Mouse (Mus musculus): ENCODE measurements around the gene Tmem256. TPM values are rescaled to one million over a fixed set of nuclear protein-coding genes. Genes with fewer than 3 reads are reported as not detected.

Tmem256 gene
- total and polyA plus RNA-seq, 3 experiments = 185 to 327 (median 206) TPM

DNA sequence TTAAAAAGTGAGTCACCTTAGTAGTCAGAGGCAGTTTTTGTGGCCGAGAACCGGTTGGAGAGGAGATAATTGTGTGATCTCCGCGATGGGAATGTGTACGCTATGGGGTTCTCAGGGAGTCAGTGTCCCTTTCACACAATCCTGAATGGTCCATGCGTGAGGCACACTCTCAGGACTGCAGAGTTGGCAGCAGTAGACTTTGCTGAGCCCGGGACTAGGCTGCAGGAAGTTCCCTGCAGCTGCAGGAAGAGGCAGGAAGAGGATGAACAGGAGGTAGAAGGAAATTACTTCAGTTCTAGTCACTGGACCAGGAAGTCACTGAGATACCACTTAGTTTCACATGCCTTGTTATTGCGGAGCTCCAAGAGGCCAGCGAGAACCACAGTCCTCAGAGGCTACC is 10.8 kb downstream of the Tmem256 start:
- in situ Hi-C loops (cut with MboI; ENCODE audit: low pct_ligation_motif_present, low pct_unique_long_range_greater_than_20kb, low sequenced_read_pairs) = no loop called here
- TF ChIP-seq MAFK (IDR thresholded peaks at IDR 0.05; ENCODE audit: insufficient replicate concordance, low read length) (no peak), MXI1 (IDR thresholded peaks at IDR 0.05; ENCODE audit: low read depth, low read length) (no peak), CHD2 (IDR thresholded peaks at IDR 0.05; ENCODE audit: low read length) (no peak), BHLHE40 (IDR thresholded peaks at IDR 0.05; ENCODE audit: low read depth, low read length) (no peak), GABPA (IDR thresholded peaks at IDR 0.05; ENCODE audit: insufficient replicate concordance, low read depth, low read length) (no peak), RCOR1 (conservative IDR thresholded peaks at IDR 0.05; ENCODE audit: low read depth, low read length) (no peak), POLR2AphosphoS2 (IDR thresholded peaks at IDR 0.05; ENCODE audit: low read depth, low read length) (no peak), ZNF384 (IDR thresholded peaks at IDR 0.05; ENCODE audit: low read depth, low read length) (no peak), UBTF (IDR thresholded peaks at IDR 0.05; ENCODE audit: low read depth, low read length) (no peak), HCFC1 (IDR thresholded peaks at IDR 0.05; ENCODE audit: low read depth, low read length) (no peak), SMC3 (IDR thresholded peaks at IDR 0.05; ENCODE audit: low read depth, low read length) (no peak), E2F4 (IDR thresholded peaks at IDR 0.05; ENCODE audit: insufficient replicate concordance, low read depth, low read length) (no peak), NRF1 (IDR thresholded peaks at IDR 0.05; ENCODE audit: low read depth, low read length) (no peak), MYC (IDR thresholded peaks at IDR 0.05; ENCODE audit: low read depth, low read length) (no peak), MAZ (IDR thresholded peaks at IDR 0.05; ENCODE audit: low read depth, low read length) (no peak), ZKSCAN1 (IDR thresholded peaks at IDR 0.05; ENCODE audit: borderline replicate concordance, low read depth, low read length) (no peak), JUND (conservative IDR thresholded peaks at IDR 0.05; ENCODE audit: low read depth, low read length) (no peak), JUN (IDR thresholded peaks at IDR 0.05; ENCODE audit: insufficient read depth, low read depth, low read length) (no peak), ZMIZ1 (IDR thresholded peaks at IDR 0.05; ENCODE audit: low read depth, low read length) (no peak), USF1 (IDR thresholded peaks at IDR 0.05; ENCODE audit: low read depth, low read length) (no peak)

DNA sequence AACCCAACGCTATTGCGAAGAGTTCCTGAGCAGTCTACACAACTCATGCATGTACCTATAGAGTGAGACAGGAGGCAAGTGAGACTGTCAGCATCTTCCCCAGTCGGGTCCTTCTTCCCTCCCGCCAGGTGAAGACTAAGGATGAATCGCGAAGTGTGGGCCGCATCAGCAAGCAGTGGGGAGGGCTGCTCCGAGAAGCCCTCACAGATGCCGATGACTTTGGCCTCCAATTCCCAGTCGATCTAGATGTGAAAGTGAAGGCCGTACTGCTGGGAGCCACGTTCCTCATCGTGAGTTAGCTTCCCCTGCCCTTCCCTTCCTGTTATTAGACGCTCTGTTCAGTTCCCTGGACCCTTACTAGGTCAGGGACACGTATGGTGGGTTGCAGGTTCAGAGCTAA is 11.6 kb downstream of the Tmem256 start:
- Histone ChIP-seq H3K79me2 (replicated peaks; ENCODE audit: control insufficient read depth, extremely low read depth, insufficient read depth, poor library complexity, severe bottlenecking) (no peaks in the 10 kb centered on the region), H3K4me3 (replicated peaks in 1 of 3; ENCODE audit: low read depth in 2 of 3, low read length in 2 of 3, poor library complexity in 1 of 3) (no peak overlapping the region), H3K9ac (ENCODE audit: insufficient read depth, low read depth) (no peak overlapping the region), H3K4me2 (ENCODE audit: insufficient read depth, low read depth, poor library complexity, severe bottlenecking) (no peak overlapping the region), H3K36me3 (replicated peaks in 1 of 2; ENCODE audit: control insufficient read depth in 1 of 2, insufficient read depth in 1 of 2, low read length in 1 of 2) (peaks cover 0 to 47% of the 10 kb centered on the region in 2 experiments), H3K27me3 (replicated peaks) (no peaks in the 10 kb centered on the region), H3K4me1 (ENCODE audit: control insufficient read depth in 1 of 2, insufficient read depth in 2 of 2) (peaks cover 5 to 24% of the 10 kb centered on the region in 2 experiments), H3K27ac (ENCODE audit: insufficient read depth, low read depth) (no peak overlapping the region), H3K9me3 (replicated peaks; ENCODE audit: low read length) (no peaks in the 10 kb centered on the region)
- in situ Hi-C loops (cut with MboI; ENCODE audit: low pct_ligation_motif_present, low pct_unique_long_range_greater_than_20kb, low sequenced_read_pairs) (no loop called here), dilution Hi-C loops (cut with MboI; ENCODE audit: extremely low pct_ligation_motif_present, extremely low pct_unique_long_range_greater_than_20kb, low sequenced_read_pairs) (no loop called here)
- DNase-seq (ENCODE audit: extremely low read depth) = no peak
- TF ChIP-seq SIN3A (IDR thresholded peaks at IDR 0.05; ENCODE audit: low read length) (no peak), TBP (conservative IDR thresholded peaks at IDR 0.05; ENCODE audit: low read depth, low read length) (no peak), TCF12 (IDR thresholded peaks at IDR 0.05; ENCODE audit: low read depth, low read length) (no peak), ZKSCAN1 (IDR thresholded peaks at IDR 0.05; ENCODE audit: borderline replicate concordance, low read depth, low read length) (no peak), JUND (conservative IDR thresholded peaks at IDR 0.05; ENCODE audit: low read depth, low read length) (no peak), ZNF384 (IDR thresholded peaks at IDR 0.05; ENCODE audit: low read depth, low read length) (no peak), ZMIZ1 (IDR thresholded peaks at IDR 0.05; ENCODE audit: low read depth, low read length) (no peak), CHD2 (IDR thresholded peaks at IDR 0.05; ENCODE audit: low read length) (no peak), HCFC1 (IDR thresholded peaks at IDR 0.05; ENCODE audit: low read depth, low read length) (no peak)

More for the DNA sequence above, 10.8 kb downstream of the Tmem256 start:
- Histone ChIP-seq H3K4me3 (replicated peaks in 1 of 3; ENCODE audit: low read depth in 2 of 3, low read length in 2 of 3, poor library complexity in 1 of 3) (no peak overlapping the region), H3K27me3 (replicated peaks) (no peaks in the 10 kb centered on the region), H3K9me3 (replicated peaks; ENCODE audit: low read length) (no peaks in the 10 kb centered on the region), H3K36me3 (replicated peaks in 1 of 2; ENCODE audit: control insufficient read depth in 1 of 2, insufficient read depth in 1 of 2, low read length in 1 of 2) (peaks cover 0 to 47% of the 10 kb centered on the region in 2 experiments), H3K4me2 (ENCODE audit: insufficient read depth, low read depth, poor library complexity, severe bottlenecking) (no peak overlapping the region), H3K9ac (ENCODE audit: insufficient read depth, low read depth) (no peak overlapping the region), H3K79me2 (replicated peaks; ENCODE audit: control insufficient read depth, extremely low read depth, insufficient read depth, poor library complexity, severe bottlenecking) (no peaks in the 10 kb centered on the region), H3K4me1 (ENCODE audit: control insufficient read depth in 1 of 2, insufficient read depth in 2 of 2) (peaks cover 5 to 23% of the 10 kb centered on the region in 2 experiments), H3K27ac (ENCODE audit: insufficient read depth, low read depth) (no peak overlapping the region)
- dilution Hi-C loops (cut with MboI; ENCODE audit: extremely low pct_ligation_motif_present, extremely low pct_unique_long_range_greater_than_20kb, low sequenced_read_pairs) = no loop called here
- DNase-seq (ENCODE audit: extremely low read depth) = no peak

Data from CH12.LX (cell line).